Mouse (Mus musculus): ENCODE measurements around the gene Shroom2. TPM values are rescaled to one million over a fixed set of nuclear protein-coding genes. Genes with fewer than 3 reads are reported as not detected.

The Shroom2 gene
- total and polyA plus RNA-seq, 3 experiments: 0.09 TPM; not detected in 2

GRCm38 (mm10) chrX:152788611-152789010, 19.3 kb upstream of the Shroom2 start:
- no peak overlapping the region for H3K4me2 ChIP-seq (ENCODE audit: insufficient read depth, low read depth, poor library complexity, severe bottlenecking)
- no peak overlapping the region for H3K27ac ChIP-seq (ENCODE audit: insufficient read depth, low read depth)
- in situ Hi-C loops (cut with MboI; ENCODE audit: low pct_ligation_motif_present, low pct_unique_long_range_greater_than_20kb, low sequenced_read_pairs): no loop called here
- H3K9ac ChIP-seq (ENCODE audit: insufficient read depth, low read depth): no peak overlapping the region
- no peaks in the 10 kb centered on the region for H3K9me3 ChIP-seq (replicated peaks; ENCODE audit: low read length)
- H3K4me3 ChIP-seq (replicated peaks in 1 of 3; ENCODE audit: low read depth in 2 of 3, low read length in 2 of 3, poor library complexity in 1 of 3): no peak overlapping the region
- no peaks in the 10 kb centered on the region for H3K36me3 ChIP-seq (replicated peaks in 1 of 2; ENCODE audit: control insufficient read depth in 1 of 2, insufficient read depth in 1 of 2, low read length in 1 of 2)
- no peaks in the 10 kb centered on the region for H3K27me3 ChIP-seq (replicated peaks)
- no peak for TF ChIP-seq UBTF (IDR thresholded peaks at IDR 0.05; ENCODE audit: low read depth, low read length)
- TF ChIP-seq SIN3A (IDR thresholded peaks at IDR 0.05; ENCODE audit: low read length): no peak
- no peak for TF ChIP-seq GABPA (IDR thresholded peaks at IDR 0.05; ENCODE audit: insufficient replicate concordance, low read depth, low read length)
- no peak for TF ChIP-seq CHD1 (IDR thresholded peaks at IDR 0.05; ENCODE audit: low read depth, low read length)
- no peak for TF ChIP-seq MYC (IDR thresholded peaks at IDR 0.05; ENCODE audit: low read depth, low read length)
- TF ChIP-seq RAD21 (IDR thresholded peaks at IDR 0.05; ENCODE audit: low read depth, low read length): no peak
- TF ChIP-seq MEF2A (IDR thresholded peaks at IDR 0.05; ENCODE audit: borderline replicate concordance, low read depth, low read length): no peak
- no peak for TF ChIP-seq TBP (conservative IDR thresholded peaks at IDR 0.05; ENCODE audit: low read depth, low read length)
- no peak for TF ChIP-seq KAT2A (IDR thresholded peaks at IDR 0.05; ENCODE audit: insufficient replicate concordance, low read length)
- no peak for TF ChIP-seq JUND (conservative IDR thresholded peaks at IDR 0.05; ENCODE audit: low read depth, low read length)
- TF ChIP-seq USF1 (IDR thresholded peaks at IDR 0.05; ENCODE audit: low read depth, low read length): no peak
- TF ChIP-seq CHD2 (IDR thresholded peaks at IDR 0.05; ENCODE audit: low read length): no peak
- TF ChIP-seq TCF12 (IDR thresholded peaks at IDR 0.05; ENCODE audit: low read depth, low read length): no peak
- no peak for TF ChIP-seq ELF1 (IDR thresholded peaks at IDR 0.05; ENCODE audit: low read depth, low read length)
- no peak for TF ChIP-seq ZKSCAN1 (IDR thresholded peaks at IDR 0.05; ENCODE audit: borderline replicate concordance, low read depth, low read length)
- no peak for TF ChIP-seq RCOR1 (conservative IDR thresholded peaks at IDR 0.05; ENCODE audit: low read depth, low read length)
- TF ChIP-seq POLR2AphosphoS2 (IDR thresholded peaks at IDR 0.05; ENCODE audit: low read depth, low read length): no peak
- no peak for TF ChIP-seq POLR2A (IDR thresholded peaks at IDR 0.05; ENCODE audit: low read depth, low read length)
- no peak for TF ChIP-seq MAFK (IDR thresholded peaks at IDR 0.05; ENCODE audit: insufficient replicate concordance, low read length)
- TF ChIP-seq BHLHE40 (IDR thresholded peaks at IDR 0.05; ENCODE audit: low read depth, low read length): no peak
- dilution Hi-C loops (cut with MboI; ENCODE audit: extremely low pct_ligation_motif_present, extremely low pct_unique_long_range_greater_than_20kb, low sequenced_read_pairs): no loop called here
- no peak for DNase-seq (ENCODE audit: extremely low read depth)
- no peaks in the 10 kb centered on the region for H3K79me2 ChIP-seq (replicated peaks; ENCODE audit: control insufficient read depth, extremely low read depth, insufficient read depth, poor library complexity, severe bottlenecking)
- no peaks in the 10 kb centered on the region; a peak in 1 of 4 replicates for H3K4me1 ChIP-seq (ENCODE audit: control insufficient read depth in 1 of 2, insufficient read depth in 2 of 2)

DNA sequence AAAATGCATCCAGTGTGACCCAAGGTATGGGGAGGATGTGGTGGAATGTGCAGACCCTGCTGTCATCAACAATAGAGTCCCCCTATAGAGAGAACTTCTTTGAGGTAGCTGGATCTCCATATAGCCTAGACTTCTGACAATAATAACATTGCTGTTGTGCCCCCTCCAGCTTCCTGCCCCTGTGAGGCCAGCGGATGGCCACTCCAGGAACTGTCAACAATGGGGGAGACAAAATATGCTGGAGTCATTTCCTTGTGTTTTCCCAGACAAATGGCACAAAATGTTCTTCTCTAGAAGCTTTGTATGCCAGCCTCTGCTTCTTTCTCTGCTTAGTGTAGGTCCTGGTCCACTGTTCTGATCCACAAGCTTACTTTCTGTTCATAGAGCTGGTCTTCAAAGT, 18.9 kb upstream of the Shroom2 start:
- H3K27ac ChIP-seq (ENCODE audit: insufficient read depth, low read depth): no peak overlapping the region
- dilution Hi-C loops (cut with MboI; ENCODE audit: extremely low pct_ligation_motif_present, extremely low pct_unique_long_range_greater_than_20kb, low sequenced_read_pairs) (no loop called here), in situ Hi-C loops (cut with MboI; ENCODE audit: low pct_ligation_motif_present, low pct_unique_long_range_greater_than_20kb, low sequenced_read_pairs) (no loop called here)
- no peak overlapping the region for H3K4me3 ChIP-seq (replicated peaks in 1 of 3; ENCODE audit: low read depth in 2 of 3, low read length in 2 of 3, poor library complexity in 1 of 3)
- H3K9ac ChIP-seq (ENCODE audit: insufficient read depth, low read depth): no peak overlapping the region
- H3K27me3 ChIP-seq (replicated peaks): no peaks in the 10 kb centered on the region
- no peaks in the 10 kb centered on the region for H3K9me3 ChIP-seq (replicated peaks; ENCODE audit: low read length)
- DNase-seq (ENCODE audit: extremely low read depth): no peak
- TF ChIP-seq MAFK (IDR thresholded peaks at IDR 0.05; ENCODE audit: insufficient replicate concordance, low read length): no peak
- no peak for TF ChIP-seq GABPA (IDR thresholded peaks at IDR 0.05; ENCODE audit: insufficient replicate concordance, low read depth, low read length)
- no peak for TF ChIP-seq KAT2A (IDR thresholded peaks at IDR 0.05; ENCODE audit: insufficient replicate concordance, low read length)
- no peak for TF ChIP-seq USF1 (IDR thresholded peaks at IDR 0.05; ENCODE audit: low read depth, low read length)
- TF ChIP-seq MXI1 (IDR thresholded peaks at IDR 0.05; ENCODE audit: low read depth, low read length): no peak
- TF ChIP-seq ZC3H11A (IDR thresholded peaks at IDR 0.05; ENCODE audit: low read depth, low read length): no peak
- TF ChIP-seq HCFC1 (IDR thresholded peaks at IDR 0.05; ENCODE audit: low read depth, low read length): no peak
- TF ChIP-seq POLR2A (IDR thresholded peaks at IDR 0.05; ENCODE audit: low read depth, low read length): no peak
- TF ChIP-seq ELF1 (IDR thresholded peaks at IDR 0.05; ENCODE audit: low read depth, low read length): no peak
- no peak for TF ChIP-seq MEF2A (IDR thresholded peaks at IDR 0.05; ENCODE audit: borderline replicate concordance, low read depth, low read length)
- no peaks in the 10 kb centered on the region for H3K79me2 ChIP-seq (replicated peaks; ENCODE audit: control insufficient read depth, extremely low read depth, insufficient read depth, poor library complexity, severe bottlenecking)
- H3K4me2 ChIP-seq (ENCODE audit: insufficient read depth, low read depth, poor library complexity, severe bottlenecking): no peak overlapping the region
- H3K36me3 ChIP-seq (replicated peaks in 1 of 2; ENCODE audit: control insufficient read depth in 1 of 2, insufficient read depth in 1 of 2, low read length in 1 of 2): no peaks in the 10 kb centered on the region
- H3K4me1 ChIP-seq (ENCODE audit: control insufficient read depth in 1 of 2, insufficient read depth in 2 of 2): no peaks in the 10 kb centered on the region; a peak in 1 of 4 replicates

Data from CH12.LX (cell line).